Comparison of ENCODE assay signal across 3 mouse cellular contexts in the genomic region with DNA sequence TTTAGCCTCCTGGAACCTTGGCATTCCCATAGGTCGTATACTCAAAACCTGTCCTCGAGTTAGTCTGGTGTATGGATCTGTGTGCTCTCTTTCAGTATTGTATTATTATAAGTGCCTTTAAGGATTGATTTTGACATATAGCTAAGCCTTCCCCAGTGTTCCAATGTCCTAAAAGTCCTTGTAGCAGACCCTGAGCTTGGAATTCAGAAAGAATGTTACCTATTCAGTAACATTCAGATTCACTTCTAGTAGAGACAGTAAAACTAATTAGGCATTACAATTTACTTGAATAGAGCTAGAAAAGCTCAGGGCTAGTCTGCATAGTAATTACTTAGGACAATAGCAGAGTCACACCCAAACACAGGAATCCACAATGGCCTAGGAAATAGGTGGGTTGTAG.
DNase-seq lines count a peak whose midpoint lies in the region.

No protein-coding gene starts in this region.

- DNase-seq in ES-CJ7 (ENCODE audit: low read depth, low spot score) (peak; percentile 55), R1 (ENCODE audit: low read depth, low spot score) (peak; percentile 70), ZHBTc4 (ENCODE audit: low read depth, low spot score) (peak; percentile 53)
